Mouse (Mus musculus): ENCODE measurements around the gene Kdm4c. TPM values are rescaled to one million over a fixed set of nuclear protein-coding genes. Genes with fewer than 3 reads are reported as not detected.
"Not testable (repeated sequence)": the region's sequence is repeated elsewhere in the genome, so short reads cannot be mapped to it uniquely, and the experiment has no call there.

Gene Kdm4c
- polyA plus RNA-seq (2015; fragmentation: Nextera tagmentation; extraction: Ambion mirVana) = 17.2 and 17.6 TPM in 2 replicates

DNA sequence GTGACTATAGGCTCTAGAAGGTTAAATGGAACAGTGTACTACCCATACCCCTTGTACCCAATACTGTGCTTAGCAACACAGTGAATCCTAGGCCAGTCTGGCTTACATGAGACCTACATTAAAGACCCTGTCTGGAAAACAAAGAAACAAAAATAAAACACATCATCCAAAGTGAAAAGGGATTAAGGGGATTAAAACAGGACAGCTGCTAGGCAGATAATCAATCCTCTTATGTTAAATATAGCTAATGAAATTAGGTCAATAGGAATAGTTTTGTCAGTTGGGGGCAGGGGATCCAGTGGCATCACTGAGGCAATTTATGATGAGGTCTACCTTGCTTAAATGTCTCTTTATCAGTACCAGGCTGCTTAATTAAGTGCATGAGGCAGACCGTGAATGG lies at the start of gene Kdm4c:
TSS of gene Kdm4c (plus strand) at position 322 of the 400 bp plus-strand sequence.
- Histone ChIP-seq H3K4me3 (replicated peaks) (no peak within 1 kb of the TSS), H3K27ac (no peak within 1 kb of the TSS), H3K9me3 (no peaks in the 10 kb centered on the region), H3K4me1 (replicated peaks) (no peaks in the 10 kb centered on the region), H3K9ac (replicated peaks) (no peak within 1 kb of the TSS), H3K27me3 (no peaks in the 10 kb centered on the region), H3K36me3 (no peaks in the 10 kb centered on the region), H3K4me2 (replicated peaks) (no peak within 1 kb of the TSS)
- no peak for ATAC-seq
- 60% methylated on average over 1 of the region's 1 CpGs for WGBS

DNA sequence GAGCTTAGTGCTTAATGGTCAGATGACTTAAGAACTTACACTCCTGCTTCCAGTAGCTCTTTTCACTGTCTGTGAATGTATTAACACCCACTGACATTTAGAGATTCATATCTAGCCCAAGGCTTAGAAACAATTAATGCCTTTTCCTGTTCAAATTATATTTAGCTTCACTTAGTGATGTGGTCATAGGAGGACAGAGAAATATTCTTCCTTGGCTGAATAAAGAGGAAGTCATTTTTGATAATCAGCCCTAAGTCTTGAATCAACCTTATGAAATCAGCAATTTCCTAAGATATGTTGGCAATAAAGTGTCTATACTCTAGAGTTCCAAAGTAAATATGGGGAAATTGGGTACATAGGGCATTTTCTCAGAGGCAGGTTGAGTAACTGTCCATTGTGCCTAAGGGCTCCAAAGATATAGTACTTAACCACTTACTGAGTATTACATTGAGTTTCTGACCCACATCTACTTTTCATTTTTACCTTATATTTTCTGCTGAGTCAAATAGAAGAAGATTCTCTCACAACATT lies 41.0 kb upstream of the Kdm4c start:
- Histone ChIP-seq H3K9ac (replicated peaks) (no peak overlapping the region), H3K4me2 (replicated peaks) (no peak overlapping the region), H3K9me3 (no peaks in the 10 kb centered on the region), H3K4me3 (replicated peaks) (no peak overlapping the region), H3K27me3 (no peaks in the 10 kb centered on the region), H3K4me1 (replicated peaks) (no peaks in the 10 kb centered on the region), H3K27ac (no peak overlapping the region), H3K36me3 (no peaks in the 10 kb centered on the region)
- no peak for ATAC-seq

DNA sequence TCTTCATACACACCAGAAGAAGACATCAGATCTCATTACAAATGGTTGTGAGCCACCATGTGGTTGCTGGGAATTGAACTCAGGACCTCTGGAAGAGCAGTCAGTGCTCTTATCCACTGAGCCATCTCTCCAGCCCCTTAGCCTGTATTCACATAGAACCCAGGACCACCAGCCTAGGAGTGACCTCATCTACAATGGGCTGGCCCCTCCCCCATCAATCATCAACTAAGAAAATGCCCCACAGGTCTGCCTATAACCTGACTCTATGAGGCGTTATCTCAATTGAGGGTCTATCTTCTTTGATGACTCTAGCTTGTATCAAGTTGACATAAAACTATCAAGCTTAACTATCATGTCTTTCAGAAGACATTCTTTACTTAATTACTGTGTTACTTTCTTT lies 20.5 kb upstream of the Kdm4c start:
- H3K36me3 ChIP-seq; H3K27me3 ChIP-seq; ATAC-seq; H3K4me3 ChIP-seq (replicated peaks); H3K4me1 ChIP-seq (replicated peaks); H3K4me2 ChIP-seq (replicated peaks); H3K9me3 ChIP-seq; H3K9ac ChIP-seq (replicated peaks); H3K27ac ChIP-seq: not testable (repeated sequence)
- 93% methylated on average over 1 of the region's 1 CpGs for WGBS

DNA sequence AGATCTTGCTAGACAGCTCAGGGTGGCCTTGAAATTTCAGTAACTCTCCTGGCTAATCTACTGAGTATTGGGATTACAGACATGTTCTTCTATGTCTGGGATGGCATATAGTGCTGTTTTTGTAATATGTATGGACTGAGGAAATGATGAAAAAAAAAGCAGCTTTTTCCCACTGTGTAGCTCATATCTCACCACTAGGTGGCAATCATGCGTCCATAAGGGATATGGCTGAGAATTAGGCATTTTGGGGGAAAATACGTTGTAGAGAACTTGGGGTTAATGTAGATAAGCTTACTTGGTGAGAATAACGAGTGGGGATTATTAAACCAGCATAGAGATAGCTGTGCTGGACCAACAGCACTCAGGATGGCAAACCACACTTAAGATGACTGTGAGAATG lies 19.9 kb upstream of the Kdm4c start:
- 43% methylated on average over 3 of the region's 3 CpGs for WGBS
- no peaks in the 10 kb centered on the region for H3K36me3 ChIP-seq
- H3K9ac ChIP-seq (replicated peaks) = no peak overlapping the region
- H3K9me3 ChIP-seq = no peaks in the 10 kb centered on the region
- ATAC-seq = no peak
- H3K27me3 ChIP-seq = no peaks in the 10 kb centered on the region
- no peak overlapping the region for H3K4me3 ChIP-seq (replicated peaks)
- H3K4me1 ChIP-seq (replicated peaks) = no peaks in the 10 kb centered on the region
- H3K27ac ChIP-seq = no peak overlapping the region
- H3K4me2 ChIP-seq (replicated peaks) = no peak overlapping the region

DNA sequence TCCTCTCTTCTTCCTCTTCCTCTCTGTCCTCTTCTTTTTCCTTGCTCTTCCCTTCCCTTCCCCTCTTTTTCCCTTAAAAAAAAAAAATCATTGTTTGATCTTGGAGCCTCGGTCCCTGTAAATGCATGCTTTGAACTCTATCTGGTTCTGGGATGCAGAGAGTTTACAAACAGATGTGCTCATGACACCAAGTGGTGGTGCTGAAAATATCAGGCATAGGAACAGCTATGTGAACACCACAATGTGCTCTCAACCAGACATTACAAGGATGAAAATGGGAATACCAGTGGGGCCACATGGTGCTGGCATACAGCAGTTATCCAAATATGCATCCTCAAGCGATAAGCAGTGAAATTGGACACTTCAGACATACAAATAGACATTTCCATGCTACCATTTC lies 18.1 kb upstream of the Kdm4c start:
- Histone ChIP-seq H3K4me2 (replicated peaks) (no peak overlapping the region), H3K9me3 (no peaks in the 10 kb centered on the region), H3K27me3 (no peaks in the 10 kb centered on the region), H3K27ac (no peak overlapping the region), H3K36me3 (no peaks in the 10 kb centered on the region), H3K4me1 (replicated peaks) (no peaks in the 10 kb centered on the region), H3K9ac (replicated peaks) (no peak overlapping the region), H3K4me3 (replicated peaks) (no peak overlapping the region)
- ATAC-seq = no peak
- WGBS = 88% methylated on average over 2 of the region's 2 CpGs

DNA sequence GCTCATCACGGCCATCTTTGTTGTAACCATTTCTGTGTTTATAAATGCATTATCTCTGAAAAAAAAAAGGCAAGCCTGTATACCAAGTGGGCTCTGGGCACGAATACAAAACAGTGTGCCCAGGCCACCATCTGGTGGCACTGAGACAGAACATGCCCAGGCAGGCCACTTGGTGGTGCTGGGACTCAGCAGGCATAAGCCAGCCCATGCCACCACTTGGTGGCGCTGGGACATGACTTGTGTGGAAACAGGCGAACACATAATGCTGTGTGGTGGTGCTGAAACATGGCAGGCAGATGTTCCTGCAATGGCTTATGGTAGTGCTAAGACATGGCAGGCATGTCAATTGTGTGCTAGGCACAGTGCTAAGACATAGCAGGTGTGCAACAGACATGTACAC lies 11.3 kb upstream of the Kdm4c start:
- Histone ChIP-seq H3K36me3 (no peaks in the 10 kb centered on the region), H3K9me3 (no peaks in the 10 kb centered on the region), H3K27ac (no peak overlapping the region), H3K4me2 (replicated peaks) (no peak overlapping the region), H3K9ac (replicated peaks) (no peak overlapping the region), H3K27me3 (no peaks in the 10 kb centered on the region), H3K4me3 (replicated peaks) (no peak overlapping the region), H3K4me1 (replicated peaks) (no peaks in the 10 kb centered on the region)
- ATAC-seq = no peak; the same call in 1 of the 2 replicates
- 76% methylated on average over 4 of the region's 4 CpGs for WGBS

DNA sequence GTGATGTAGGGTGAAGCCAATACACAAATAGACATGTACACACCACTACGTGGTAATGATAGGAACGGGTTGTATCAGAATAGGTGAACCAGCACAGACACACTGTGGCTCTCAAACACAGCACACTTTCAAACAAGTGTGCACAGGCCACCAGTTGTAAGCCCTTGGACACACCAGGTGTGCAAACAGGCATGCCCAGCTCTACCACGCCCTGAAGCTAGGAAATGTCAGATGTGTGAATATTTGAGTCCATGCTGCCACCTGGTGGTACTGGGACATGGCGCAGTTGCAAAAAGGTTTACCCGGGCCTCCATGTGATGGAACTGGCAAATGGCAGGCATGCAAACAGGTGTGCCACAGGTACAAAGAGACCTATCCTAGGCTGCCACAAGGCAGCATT lies 10.9 kb upstream of the Kdm4c start:
- no peak overlapping the region for H3K4me3 ChIP-seq (replicated peaks)
- H3K9me3 ChIP-seq = no peaks in the 10 kb centered on the region
- H3K27me3 ChIP-seq = no peaks in the 10 kb centered on the region
- no peaks in the 10 kb centered on the region for H3K36me3 ChIP-seq
- peak; percentile 65 for ATAC-seq
- no peak overlapping the region for H3K27ac ChIP-seq
- no peak overlapping the region for H3K4me2 ChIP-seq (replicated peaks)
- WGBS = 69% methylated on average over 5 of the region's 5 CpGs
- H3K4me1 ChIP-seq (replicated peaks) = no peaks in the 10 kb centered on the region
- H3K9ac ChIP-seq (replicated peaks) = no peak overlapping the region

DNA sequence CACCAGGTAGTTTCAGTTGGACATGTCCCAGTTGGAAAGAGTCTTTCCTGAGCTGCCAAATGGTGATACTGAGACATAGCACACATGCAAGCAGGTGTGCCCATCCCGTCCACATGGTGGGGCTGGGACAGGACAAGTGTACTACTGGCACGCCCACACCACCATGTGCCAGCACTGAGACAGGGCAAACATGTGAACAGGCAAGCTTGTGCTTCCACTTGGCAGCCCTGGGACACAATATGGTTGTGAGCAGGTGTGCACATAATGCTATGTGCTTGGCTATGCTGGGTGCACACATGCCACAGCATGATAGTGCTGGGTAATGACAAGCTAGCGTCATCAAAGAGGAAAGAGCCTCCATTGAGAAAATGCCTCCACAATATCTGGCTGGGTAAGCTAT lies 8.8 kb upstream of the Kdm4c start:
- WGBS = 86% methylated on average over 3 of the region's 3 CpGs
- no peaks in the 10 kb centered on the region for H3K4me1 ChIP-seq (replicated peaks)
- no peaks in the 10 kb centered on the region for H3K27me3 ChIP-seq
- no peaks in the 10 kb centered on the region for H3K36me3 ChIP-seq
- no peak overlapping the region for H3K27ac ChIP-seq
- H3K4me2 ChIP-seq (replicated peaks) = no peak overlapping the region
- H3K9ac ChIP-seq (replicated peaks) = no peak overlapping the region
- H3K4me3 ChIP-seq (replicated peaks) = no peak overlapping the region
- H3K9me3 ChIP-seq = no peaks in the 10 kb centered on the region
- no peak for ATAC-seq

DNA sequence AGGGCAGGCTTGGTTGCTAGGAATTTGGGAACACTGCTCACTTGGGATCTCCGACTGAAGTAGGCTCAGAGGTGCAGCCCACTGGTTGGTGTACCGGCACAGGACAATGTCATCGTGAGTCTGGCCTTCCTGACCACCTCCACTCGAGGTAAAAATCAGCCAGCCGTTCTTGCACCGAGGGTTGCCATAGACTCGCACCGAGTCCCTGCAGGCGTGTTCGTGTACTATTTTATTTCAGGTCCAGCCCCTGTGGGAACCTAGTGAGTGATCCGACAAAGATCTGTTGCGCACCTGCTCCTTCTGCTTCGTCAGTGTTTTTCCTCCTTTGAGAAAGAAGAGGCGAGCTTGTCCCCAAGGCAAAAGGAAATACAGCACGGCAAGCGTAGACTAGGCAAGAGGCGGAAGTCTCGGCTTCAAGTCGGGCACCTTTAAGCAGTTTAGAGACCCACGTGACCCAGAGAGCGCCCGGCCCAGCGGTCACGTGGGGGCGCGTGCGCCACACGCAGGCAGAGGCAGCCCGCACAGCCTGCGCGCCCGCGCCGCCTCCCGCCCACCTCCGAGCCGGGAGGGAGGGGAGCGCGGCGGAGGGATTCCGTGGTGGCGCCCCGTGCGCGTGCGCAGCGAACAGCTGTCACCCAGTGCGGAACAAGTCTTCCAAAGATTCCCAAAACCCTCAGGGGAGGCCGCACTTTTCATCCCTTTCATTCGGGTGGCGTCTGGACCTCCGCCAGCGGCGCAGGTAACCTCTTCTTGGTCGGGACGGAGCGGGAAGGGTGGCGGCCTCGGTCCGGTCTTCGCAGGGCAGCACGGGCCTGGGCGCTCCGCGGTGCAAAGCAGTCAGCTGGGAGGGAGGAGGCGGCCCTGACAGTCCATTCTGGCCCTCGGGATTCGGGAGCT lies 9.3 kb downstream of the Kdm4c start:
- H3K4me2 ChIP-seq (replicated peaks) = peak overlapping the region; percentile 73
- H3K4me3 ChIP-seq (replicated peaks) = peak overlapping the region; percentile 71
- peak overlapping the region; percentile 88 for H3K9ac ChIP-seq (replicated peaks)
- H3K36me3 ChIP-seq = no peaks in the 10 kb centered on the region
- peaks cover 13% of the 10 kb centered on the region for H3K4me1 ChIP-seq (replicated peaks)
- no peaks in the 10 kb centered on the region for H3K27me3 ChIP-seq
- under 1% methylated on average over 68 of the region's 68 CpGs for WGBS
- H3K9me3 ChIP-seq = no peaks in the 10 kb centered on the region
- H3K27ac ChIP-seq = peak overlapping the region; percentile 88
- ATAC-seq = peak; percentile 98

DNA sequence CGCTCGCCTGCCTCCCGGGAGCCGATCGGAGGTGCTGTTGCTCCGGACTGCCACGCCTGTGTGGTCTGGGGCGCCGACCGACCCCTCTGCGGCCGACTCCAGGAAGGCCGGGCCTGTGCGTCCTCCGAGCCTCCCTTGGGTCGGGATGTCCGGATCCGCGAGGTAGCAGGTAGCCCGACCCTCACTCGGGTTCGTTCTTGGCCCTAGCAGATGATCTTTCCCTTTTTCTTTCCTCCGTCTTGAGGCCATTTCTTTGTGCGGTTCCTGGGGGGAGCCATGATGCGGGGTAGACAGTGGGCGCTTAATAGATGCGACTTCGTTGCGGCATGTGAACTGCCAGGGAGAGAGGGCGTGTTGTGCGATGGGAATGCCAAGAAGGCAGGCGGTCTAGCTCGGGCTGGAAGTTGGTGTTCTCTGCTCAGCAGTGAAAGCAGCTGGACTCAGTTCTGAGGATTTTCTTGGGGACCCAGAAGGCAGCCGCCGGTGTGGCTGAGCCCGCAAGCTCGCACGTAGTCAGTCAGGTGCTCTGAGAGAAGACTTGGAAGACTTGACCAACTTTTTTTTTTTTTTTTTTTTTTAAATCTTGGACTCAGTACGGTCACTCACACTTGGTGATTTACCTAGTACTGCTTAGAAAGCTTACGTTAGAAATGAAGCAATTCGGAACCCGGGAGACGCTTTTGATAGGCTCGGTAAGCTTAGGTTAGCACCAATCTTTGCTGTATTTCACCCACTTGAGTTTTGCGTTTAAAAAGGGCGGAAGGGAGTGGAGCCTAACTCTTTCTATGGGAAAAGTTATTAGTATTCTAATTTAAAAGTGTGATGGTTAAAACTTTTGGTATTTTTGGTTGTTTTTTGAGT lies 10.2 kb downstream of the Kdm4c start:
- no peaks in the 10 kb centered on the region for H3K27me3 ChIP-seq
- H3K4me2 ChIP-seq (replicated peaks) = peak overlapping the region; percentile 73
- no peaks in the 10 kb centered on the region for H3K36me3 ChIP-seq
- peak overlapping the region; percentile 88 for H3K27ac ChIP-seq
- peak overlapping the region; percentile 71 for H3K4me3 ChIP-seq (replicated peaks)
- H3K4me1 ChIP-seq (replicated peaks) = peaks cover 13% of the 10 kb centered on the region
- 1% methylated on average over 45 of the region's 46 CpGs for WGBS
- H3K9me3 ChIP-seq = no peaks in the 10 kb centered on the region
- peak; percentile 61 for ATAC-seq
- peak overlapping the region; percentile 88 for H3K9ac ChIP-seq (replicated peaks)

DNA sequence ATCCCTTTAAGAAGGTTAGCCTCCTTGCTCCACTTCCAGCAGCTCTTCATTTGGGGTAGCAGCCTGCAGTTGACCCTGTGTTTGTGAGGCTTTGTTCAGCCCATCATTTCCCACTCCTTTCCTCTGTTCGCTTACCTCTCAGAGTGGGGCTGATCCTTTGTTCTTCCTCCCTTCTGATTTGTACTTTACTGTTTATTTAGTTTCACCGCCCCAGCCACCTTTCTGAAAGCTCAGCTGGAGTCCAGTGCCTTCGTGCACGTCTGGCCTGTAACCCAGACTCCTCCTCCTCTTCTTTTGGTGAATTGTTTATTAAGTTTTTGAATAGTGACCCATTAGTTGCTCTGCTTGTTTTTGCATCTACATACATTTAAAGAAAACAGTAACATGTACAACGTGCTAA lies 15.6 kb downstream of the Kdm4c start:
- no peak overlapping the region for H3K4me2 ChIP-seq (replicated peaks)
- whole genome bisulfite sequencing = 17% methylated on average over 5 of the region's 5 CpGs
- no peaks in the 10 kb centered on the region for H3K36me3 ChIP-seq
- no peaks in the 10 kb centered on the region for H3K9me3 ChIP-seq
- no peak overlapping the region for H3K27ac ChIP-seq
- no peak for ATAC-seq
- H3K4me1 ChIP-seq (replicated peaks) = peaks cover 13% of the 10 kb centered on the region
- H3K4me3 ChIP-seq (replicated peaks) = no peak overlapping the region
- no peak overlapping the region for H3K9ac ChIP-seq (replicated peaks)
- no peaks in the 10 kb centered on the region for H3K27me3 ChIP-seq

DNA sequence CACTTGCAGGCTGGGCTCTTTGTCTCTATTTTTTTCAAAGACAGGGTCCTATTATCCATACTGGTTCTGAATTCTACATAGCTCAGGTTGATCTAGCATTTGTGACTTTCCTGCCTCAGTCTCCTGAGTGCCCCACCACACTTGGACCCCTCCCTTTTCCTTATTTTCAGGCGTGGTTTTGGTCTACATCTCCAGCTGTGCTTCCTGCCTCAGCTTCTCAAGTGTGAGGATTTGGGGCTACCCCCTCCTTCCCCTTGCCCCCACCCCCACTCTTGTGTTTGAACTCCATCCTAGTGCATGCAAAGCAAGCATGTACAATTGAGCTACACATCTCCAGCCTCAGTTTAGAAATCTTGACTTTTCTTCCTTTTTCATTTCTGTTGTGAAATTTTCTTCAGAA lies 16.2 kb downstream of the Kdm4c start:
- Histone ChIP-seq H3K27ac (no peak overlapping the region), H3K36me3 (peaks cover 2% of the 10 kb centered on the region; the same call in 1 of the 2 replicates), H3K9ac (replicated peaks) (no peak overlapping the region), H3K9me3 (no peaks in the 10 kb centered on the region), H3K4me1 (replicated peaks) (peaks cover 10% of the 10 kb centered on the region), H3K4me3 (replicated peaks) (no peak overlapping the region), H3K27me3 (no peaks in the 10 kb centered on the region), H3K4me2 (replicated peaks) (no peak overlapping the region)
- 33% methylated on average over 1 of the region's 1 CpGs for WGBS
- ATAC-seq = no peak
